Mouse (Mus musculus) G1E-ER4 (cell line): ENCODE data around the gene Rfx4. TPM values are rescaled to one million over a fixed set of nuclear protein-coding genes. Genes with fewer than 3 reads are reported as not detected.

Source experiments
- GATA1 ChIP-seq: IDR thresholded peaks from one replicate; pipeline ENCODE4 v1.8.0; 2012; ENCODE audit warnings: low read length, inconsistent platforms
- polyA plus RNA-seq: library from polyadenylated mRNA; stranded (reverse); fragments of >175 nt; gene quantifications from 2 replicates; pipeline ENCODE4 v1.2.3, GENCODE M21; 2012

The Rfx4 gene
- polyA plus RNA-seq, 1 experiment, result not detected

- TF ChIP-seq GATA1, result no peak
Observed at GRCm38 (mm10) chr10:84938094-84938820, 182.4 kb downstream of the Rfx4 start.

DNA sequence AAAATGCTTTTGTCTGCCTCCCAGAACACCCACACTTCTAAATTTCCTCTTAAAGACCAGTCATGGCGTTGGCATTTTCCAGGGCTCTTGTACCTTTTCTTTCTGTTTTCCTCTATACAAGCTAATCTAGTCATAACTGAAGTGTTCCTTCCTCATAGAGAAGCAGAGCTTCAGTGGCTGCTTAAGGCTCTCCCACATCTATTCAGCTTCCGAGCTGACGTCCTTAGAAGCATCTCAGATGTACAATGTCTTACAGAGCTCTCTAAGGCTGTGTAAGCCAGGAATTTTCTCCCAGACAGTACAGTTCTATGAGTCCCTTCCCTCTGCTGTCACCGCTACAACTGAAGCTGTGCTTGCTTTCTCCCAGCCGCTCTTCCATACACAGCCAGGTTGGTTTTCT, 183.0 kb downstream of the Rfx4 start:
- no peak for TF ChIP-seq GATA1

GRCm38 (mm10) chr10:84940356-84940755, 184.5 kb downstream of the Rfx4 start:
- no peak for TF ChIP-seq GATA1

DNA sequence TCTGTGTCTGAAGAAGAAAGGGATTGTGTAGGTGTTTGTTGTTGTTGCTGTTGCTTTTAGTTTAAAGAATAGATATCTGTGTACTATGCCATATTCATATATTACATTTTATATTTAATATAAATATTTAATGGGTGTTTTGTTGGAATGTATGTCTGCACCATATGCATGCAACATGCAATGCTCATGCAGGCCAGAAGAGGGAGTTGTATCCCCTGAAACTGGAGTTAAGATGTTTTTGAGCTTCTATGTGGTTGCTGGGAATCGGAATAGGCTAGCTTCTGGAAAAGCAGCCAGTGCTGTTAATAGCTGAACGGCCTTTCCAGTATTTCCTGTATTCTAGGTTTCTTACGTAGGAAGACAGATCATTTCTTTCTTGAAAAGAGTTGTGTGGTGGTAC, 189.8 kb downstream of the Rfx4 start:
- no peak for TF ChIP-seq GATA1

DNA sequence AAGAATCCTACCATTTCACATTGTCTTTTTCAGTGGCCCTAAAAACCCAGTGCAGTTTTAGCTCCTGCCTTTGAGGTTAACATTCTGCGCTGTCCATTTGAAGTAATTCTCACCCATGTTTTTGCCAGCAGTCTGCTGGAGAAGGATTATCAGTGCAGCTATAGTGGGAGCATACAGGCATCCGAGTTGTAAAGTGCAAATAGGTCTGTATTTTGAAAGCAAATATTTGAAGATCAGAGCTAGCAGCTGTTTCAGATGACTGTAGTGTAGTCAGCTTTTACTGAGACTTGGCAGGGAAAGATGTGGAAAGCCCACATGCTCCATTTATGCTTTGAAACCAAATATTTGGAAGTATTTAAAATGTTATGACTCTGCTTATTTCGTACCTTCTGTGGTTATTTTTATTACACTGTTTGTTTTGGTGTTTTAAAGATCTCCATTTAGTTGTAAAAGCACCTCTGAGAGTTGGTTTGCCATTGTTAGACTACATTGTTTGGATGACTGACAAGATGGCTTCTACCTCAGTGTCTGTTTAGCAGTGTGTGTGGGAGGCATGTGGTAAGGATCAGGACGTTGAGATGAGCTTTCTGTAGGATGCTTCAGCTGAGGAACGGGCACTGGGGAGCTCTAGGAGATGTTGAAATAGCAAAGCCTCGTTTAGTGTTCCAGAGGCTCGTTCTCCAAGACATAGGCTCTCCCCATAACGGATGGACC, 193.3 kb downstream of the Rfx4 start:
- no peak for TF ChIP-seq GATA1

- TF ChIP-seq GATA1, result no peak
Observed at GRCm38 (mm10) chr10:84949684-84950010, 193.8 kb downstream of the Rfx4 start.

GRCm38 (mm10) chr10:84950384-84950783, 194.5 kb downstream of the Rfx4 start:
- TF ChIP-seq GATA1, result no peak

- no peak for TF ChIP-seq GATA1
Observed at GRCm38 (mm10) chr10:84954236-84954635, 198.4 kb downstream of the Rfx4 start.

Other genes starting within 250 kb of the Rfx4 start
- not detected in 2 replicates for gene Ckap4, start 222.0 kb upstream of the Rfx4 start, polyA plus RNA-seq
- 2.3 and 4.5 TPM in 2 replicates for gene Tcp11l2, start 179.4 kb upstream of the Rfx4 start, polyA plus RNA-seq
- gene Polr3b, start 133.8 kb upstream of the Rfx4 start, polyA plus RNA-seq, result 5.2 and 6.4 TPM in 2 replicates
- 3.3 and 3.6 TPM in 2 replicates for gene Ric8b, start 161.6 kb downstream of the Rfx4 start, polyA plus RNA-seq